Comparison of ENCODE assay signal across 7 mouse cellular contexts in the genomic region with DNA sequence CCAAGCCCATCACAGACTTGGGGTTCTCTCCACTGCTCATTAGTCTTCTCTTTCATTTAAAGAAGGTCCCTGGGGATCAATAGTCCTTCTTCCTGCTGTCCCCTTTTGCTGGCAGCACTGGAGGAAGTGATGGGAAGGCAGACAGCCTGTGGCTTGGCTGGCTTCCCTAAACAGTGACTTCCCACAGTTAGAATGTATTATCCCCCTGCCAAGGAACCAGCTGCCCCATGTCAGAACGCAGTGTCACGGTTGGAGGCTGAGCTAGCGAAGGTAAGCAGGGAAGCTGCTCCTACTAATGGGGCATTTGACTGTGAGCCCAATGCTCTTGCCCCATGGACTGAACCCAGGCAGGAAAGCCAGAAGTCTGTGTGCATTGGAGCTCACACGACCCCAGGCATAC.
DNase-seq lines count a peak whose midpoint lies in the region; ATAC-seq and TF ChIP-seq lines count a peak whose summit lies in the region.

No protein-coding gene starts in this region.

- 44% methylated on average over 4 of the region's 4 CpGs for WGBS in intestine, embryonic 16.5 days

- ATAC-seq in intestine, embryonic 16.5 days: peak; percentile 65; the same call in 1 of the 2 replicates

- no peak overlapping the region for H3K4me3 ChIP-seq in layer of hippocampus, adult 2 months
- no peak overlapping the region for H3K4me3 ChIP-seq in intestine, embryonic 16.5 days (ENCODE audit: low read length)

- H3K4me2 ChIP-seq in intestine, embryonic 16.5 days (ENCODE audit: low read depth, low read length): no peak overlapping the region

- peaks cover 2% of the 10 kb centered on the region; the same call in 1 of the 2 replicates for H3K4me1 ChIP-seq in intestine, embryonic 16.5 days (ENCODE audit: control insufficient read depth, insufficient read depth, low read length)

- no peak for DNase-seq in layer of hippocampus, adult 2 months (ENCODE audit: low spot score in 2 of 2)
- no peak for DNase-seq in layer of hippocampus, postnatal 25 days (ENCODE audit: extremely low spot score in 1 of 2, low spot score in 1 of 2)
- DNase-seq in cerebellum, postnatal 14 days: peak; percentile 87 to 91
- peak; percentile 6 for DNase-seq in ovary, postnatal 10 days (ENCODE audit: low spot score)
- no peak for DNase-seq in embryo, embryonic 11 days
- DNase-seq in thymus, postnatal 25 days: no peak

- H3K9ac ChIP-seq in intestine, embryonic 16.5 days (ENCODE audit: low read depth, low read length): no peak overlapping the region

- no peaks in the 10 kb centered on the region for H3K9me3 ChIP-seq in intestine, embryonic 16.5 days (ENCODE audit: control insufficient read depth, low read length)

- peak overlapping the region; percentile 29; the same call in 1 of the 2 replicates for H3K27ac ChIP-seq in layer of hippocampus, adult 2 months
- H3K27ac ChIP-seq in intestine, embryonic 16.5 days (ENCODE audit: low read length): no peak overlapping the region

- H3K36me3 ChIP-seq in intestine, embryonic 16.5 days (ENCODE audit: control insufficient read depth, insufficient read depth, low read length): no peaks in the 10 kb centered on the region

- no peak for TF ChIP-seq CTCF in layer of hippocampus, adult 2 months (conservative IDR thresholded peaks at IDR 0.05)

- H3K27me3 ChIP-seq in intestine, embryonic 16.5 days (replicated peaks; ENCODE audit: control insufficient read depth, insufficient read depth, low read length): no peaks in the 10 kb centered on the region

Comparison
In these comparisons a context has a peak if more than half of its experiments do, and no peak if none do; other contexts are left out.
1. DNase-seq: peak in cerebellum, postnatal 14 days (2 of 2) and ovary, postnatal 10 days (single experiment); none in layer of hippocampus, adult 2 months (0 of 2), layer of hippocampus, postnatal 25 days (0 of 2), embryo, embryonic 11 days (single experiment) and thymus, postnatal 25 days (single experiment).